Mouse (Mus musculus): Measurements from ENCODE around the gene Pbx1.

DNA sequence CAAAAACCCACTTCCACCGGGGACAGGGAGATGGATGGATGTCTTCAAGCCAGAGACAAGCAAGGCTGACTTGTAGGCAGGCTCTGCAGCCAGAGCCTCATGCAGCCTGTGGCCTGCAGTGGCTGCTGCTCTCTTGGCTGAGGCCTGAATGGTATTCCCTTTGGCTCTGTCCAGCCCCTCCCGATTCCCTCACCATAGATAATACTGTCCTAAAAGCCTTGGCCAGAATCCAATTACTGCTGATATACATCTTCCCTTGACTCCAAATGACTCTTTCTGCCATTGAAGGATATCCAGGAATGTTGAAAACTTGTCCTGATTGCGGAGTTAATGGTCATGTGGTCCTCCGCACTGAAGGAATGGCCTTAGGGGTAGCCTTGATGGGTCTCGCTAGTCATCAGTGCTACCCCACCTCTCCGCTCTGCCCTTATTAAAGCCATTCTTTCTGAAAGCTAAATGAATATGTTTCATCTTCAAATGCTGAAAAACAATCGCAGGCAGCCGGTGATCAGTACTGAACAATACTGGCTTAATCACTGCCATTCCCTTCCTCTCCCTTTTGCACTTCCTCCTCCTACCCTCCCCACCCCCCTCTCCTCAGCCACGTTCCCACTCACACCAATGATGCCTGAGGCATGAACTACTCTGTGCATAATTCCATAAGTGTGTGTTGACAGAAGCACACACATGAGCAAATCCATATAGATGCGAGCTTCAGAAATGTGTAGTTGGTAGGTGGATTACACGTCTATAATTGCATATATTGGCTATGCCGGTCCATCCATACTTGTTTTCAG is 166.3 kb downstream of the Pbx1 start:
- no peak for TF ChIP-seq EP300 (IDR thresholded peaks at IDR 0.05; ENCODE audit: low read depth)
- no peak for TF ChIP-seq CTCF (IDR thresholded peaks at IDR 0.05; ENCODE audit: low read depth)
